Mouse (Mus musculus): ENCODE data around the gene Ubac2. TPM values are rescaled to one million over a fixed set of nuclear protein-coding genes. Genes with fewer than 3 reads are reported as not detected.

Gene Ubac2
- total and polyA plus RNA-seq, 2 experiments from 2014 or later: 39.4 to 66.8 TPM

- peaks cover 9% of the 10 kb centered on the region; the same call in 1 of the 2 replicates for H3K4me1 ChIP-seq (ENCODE audit: control insufficient read depth, insufficient read depth)
- TF ChIP-seq CTCF (IDR thresholded peaks at IDR 0.05; ENCODE audit: low read depth): no peak
- no peak for TF ChIP-seq EP300 (IDR thresholded peaks at IDR 0.05; ENCODE audit: low read depth)
- WGBS: 19% methylated on average over 3 of the region's 3 CpGs
- H3K27me3 ChIP-seq (ENCODE audit: control insufficient read depth, insufficient read depth, low read length): no peaks in the 10 kb centered on the region
- 0 out of 2 replicates have a peak, but pooled peaks cover 6% of the 10 kb centered on the region for H3K9me3 ChIP-seq (replicated peaks; ENCODE audit: control insufficient read depth, low read length)
- no peak overlapping the region for H3K4me3 ChIP-seq (ENCODE audit: low read depth, low read length)
- 0 out of 2 replicates have a peak, but pooled peaks cover 3% of the 10 kb centered on the region for H3K36me3 ChIP-seq (replicated peaks; ENCODE audit: control insufficient read depth, insufficient read depth, low read length)
- no peak overlapping the region for H3K9ac ChIP-seq (replicated peaks; ENCODE audit: low read depth, low read length)
- no peak overlapping the region for H3K27ac ChIP-seq (ENCODE audit: low read depth)
- DNase-seq (ENCODE audit: low spot score): no peak
- no peak overlapping the region for H3K4me2 ChIP-seq (ENCODE audit: low read depth, low read length)
- no peak for ATAC-seq (ENCODE audit: insufficient read depth, low read depth)
Measured at GRCm38 (mm10) chr14:121939582-121939981, 61.2 kb downstream of the Ubac2 start.

GRCm38 (mm10) chr14:121946131-121946530 is 67.7 kb downstream of the Ubac2 start:
- H3K9ac ChIP-seq (replicated peaks; ENCODE audit: low read depth, low read length): no peak overlapping the region
- no peaks in the 10 kb centered on the region for H3K36me3 ChIP-seq (replicated peaks; ENCODE audit: control insufficient read depth, insufficient read depth, low read length)
- H3K27ac ChIP-seq (ENCODE audit: low read depth): no peak overlapping the region
- H3K4me2 ChIP-seq (ENCODE audit: low read depth, low read length): no peak overlapping the region
- H3K4me1 ChIP-seq (ENCODE audit: control insufficient read depth, insufficient read depth): no peaks in the 10 kb centered on the region
- 80% methylated on average over 5 of the region's 5 CpGs for WGBS
- DNase-seq (ENCODE audit: low spot score) (no peak), ATAC-seq (ENCODE audit: insufficient read depth, low read depth) (no peak)
- TF ChIP-seq EP300 (IDR thresholded peaks at IDR 0.05; ENCODE audit: low read depth): no peak
- H3K4me3 ChIP-seq (ENCODE audit: low read depth, low read length): no peak overlapping the region
- H3K9me3 ChIP-seq (replicated peaks; ENCODE audit: control insufficient read depth, low read length): no peaks in the 10 kb centered on the region
- H3K27me3 ChIP-seq (ENCODE audit: control insufficient read depth, insufficient read depth, low read length): no peaks in the 10 kb centered on the region

- ATAC-seq (ENCODE audit: insufficient read depth, low read depth) (no peak), DNase-seq (ENCODE audit: low spot score) (no peak)
- H3K9me3 ChIP-seq (replicated peaks; ENCODE audit: control insufficient read depth, low read length): no peaks in the 10 kb centered on the region
- no peaks in the 10 kb centered on the region for H3K27me3 ChIP-seq (ENCODE audit: control insufficient read depth, insufficient read depth, low read length)
- 79% methylated on average over 8 of the region's 8 CpGs for WGBS
- H3K4me3 ChIP-seq (ENCODE audit: low read depth, low read length): no peak overlapping the region
- no peak overlapping the region for H3K9ac ChIP-seq (replicated peaks; ENCODE audit: low read depth, low read length)
- no peaks in the 10 kb centered on the region for H3K4me1 ChIP-seq (ENCODE audit: control insufficient read depth, insufficient read depth)
- H3K27ac ChIP-seq (ENCODE audit: low read depth): no peak overlapping the region
- no peaks in the 10 kb centered on the region for H3K36me3 ChIP-seq (replicated peaks; ENCODE audit: control insufficient read depth, insufficient read depth, low read length)
- TF ChIP-seq CTCF (IDR thresholded peaks at IDR 0.05; ENCODE audit: low read depth) (no peak), EP300 (IDR thresholded peaks at IDR 0.05; ENCODE audit: low read depth) (no peak)
- H3K4me2 ChIP-seq (ENCODE audit: low read depth, low read length): no peak overlapping the region
Measured at GRCm38 (mm10) chr14:121946728-121947127, 68.3 kb downstream of the Ubac2 start.

DNA sequence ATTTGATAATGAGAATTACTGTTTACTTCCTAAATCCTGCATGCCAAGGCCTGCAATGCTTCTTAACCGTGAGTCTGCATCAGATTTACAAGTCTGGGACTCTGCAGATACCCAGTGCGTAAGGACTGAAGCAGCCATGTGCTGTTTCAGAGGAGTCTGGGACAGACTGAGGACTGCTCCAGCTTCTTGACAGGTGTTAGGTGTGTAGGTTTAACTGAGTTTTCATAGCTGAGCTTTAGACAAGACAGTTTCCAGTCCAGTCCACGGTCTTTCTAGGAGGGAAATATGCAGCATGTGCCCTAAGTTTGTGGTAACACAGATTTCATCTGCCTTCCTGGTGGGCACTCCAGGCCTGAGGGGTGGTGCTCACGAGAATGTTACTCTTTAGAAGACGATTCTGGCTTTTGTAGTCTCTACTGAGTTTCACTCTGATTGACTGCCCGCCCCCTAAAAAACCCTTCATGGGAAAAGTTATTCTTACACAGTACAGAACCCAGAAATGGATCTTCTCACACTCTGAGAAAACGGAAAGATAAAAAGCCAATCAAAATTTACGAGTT is 68.9 kb downstream of the Ubac2 start:
- no peak for TF ChIP-seq CTCF (IDR thresholded peaks at IDR 0.05; ENCODE audit: low read depth)
- WGBS: 78% methylated on average over 8 of the region's 8 CpGs
- no peak for DNase-seq (ENCODE audit: low spot score)

DNA sequence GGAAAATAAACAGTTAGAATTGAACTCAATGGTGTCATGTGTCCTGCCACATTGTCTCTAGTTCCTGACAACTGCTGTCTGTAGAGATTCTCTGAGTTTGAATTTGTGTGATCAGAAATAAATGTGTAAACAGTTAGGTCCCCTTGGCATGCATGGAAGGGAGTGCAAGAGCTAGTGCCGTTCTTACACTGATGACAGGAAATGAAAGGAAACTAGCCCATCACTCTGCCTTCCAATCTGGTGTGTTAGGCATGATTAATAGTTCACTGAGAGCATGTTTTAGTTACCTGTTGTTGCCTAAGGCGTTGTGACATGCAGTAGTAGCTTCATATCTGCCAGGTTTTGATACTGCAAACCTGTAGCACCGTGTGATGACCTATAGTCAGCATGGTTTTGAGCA is 69.5 kb downstream of the Ubac2 start:
- H3K4me1 ChIP-seq (ENCODE audit: control insufficient read depth, insufficient read depth): no peaks in the 10 kb centered on the region
- H3K4me2 ChIP-seq (ENCODE audit: low read depth, low read length): no peak overlapping the region
- no peak overlapping the region for H3K9ac ChIP-seq (replicated peaks; ENCODE audit: low read depth, low read length)
- 77% methylated on average over 3 of the region's 3 CpGs for WGBS
- no peak for ATAC-seq (ENCODE audit: insufficient read depth, low read depth)
- H3K9me3 ChIP-seq (replicated peaks; ENCODE audit: control insufficient read depth, low read length): no peaks in the 10 kb centered on the region
- H3K27me3 ChIP-seq (ENCODE audit: control insufficient read depth, insufficient read depth, low read length): no peaks in the 10 kb centered on the region
- H3K4me3 ChIP-seq (ENCODE audit: low read depth, low read length): no peak overlapping the region
- DNase-seq (ENCODE audit: low spot score): no peak
- no peak for TF ChIP-seq CTCF (IDR thresholded peaks at IDR 0.05; ENCODE audit: low read depth)
- no peak for TF ChIP-seq EP300 (IDR thresholded peaks at IDR 0.05; ENCODE audit: low read depth)
- H3K36me3 ChIP-seq (replicated peaks; ENCODE audit: control insufficient read depth, insufficient read depth, low read length): no peaks in the 10 kb centered on the region
- no peak overlapping the region for H3K27ac ChIP-seq (ENCODE audit: low read depth)

More for the DNA sequence above, 68.9 kb downstream of the Ubac2 start:
- no peaks in the 10 kb centered on the region for H3K36me3 ChIP-seq (replicated peaks; ENCODE audit: control insufficient read depth, insufficient read depth, low read length)
- no peaks in the 10 kb centered on the region for H3K9me3 ChIP-seq (replicated peaks; ENCODE audit: control insufficient read depth, low read length)
- ATAC-seq (ENCODE audit: insufficient read depth, low read depth): no peak
- H3K4me1 ChIP-seq (ENCODE audit: control insufficient read depth, insufficient read depth): no peaks in the 10 kb centered on the region
- H3K4me3 ChIP-seq (ENCODE audit: low read depth, low read length): no peak overlapping the region
- H3K27ac ChIP-seq (ENCODE audit: low read depth): no peak overlapping the region
- no peak overlapping the region for H3K9ac ChIP-seq (replicated peaks; ENCODE audit: low read depth, low read length)
- H3K27me3 ChIP-seq (ENCODE audit: control insufficient read depth, insufficient read depth, low read length): no peaks in the 10 kb centered on the region
- H3K4me2 ChIP-seq (ENCODE audit: low read depth, low read length): no peak overlapping the region

DNA sequence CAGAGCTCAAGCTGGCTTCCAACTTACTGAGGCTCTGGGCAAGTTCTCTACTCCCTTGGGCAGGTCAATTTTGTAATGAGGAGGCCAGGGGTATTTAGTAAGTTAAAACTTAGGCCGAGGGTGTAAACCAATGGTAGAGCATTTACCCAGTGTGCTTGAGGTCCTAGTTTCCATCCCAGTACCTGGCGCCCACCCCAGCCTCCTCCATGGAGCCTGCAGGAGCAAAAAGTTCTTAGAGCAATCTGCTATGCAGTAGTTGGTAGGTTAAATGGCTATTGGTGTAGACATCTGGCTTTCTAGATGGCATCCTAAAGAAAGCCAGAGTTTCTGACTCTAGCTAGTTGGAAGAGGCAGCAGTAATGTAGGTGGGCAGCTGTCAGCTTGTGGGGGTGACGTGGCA is 71.0 kb downstream of the Ubac2 start:
- WGBS: 97% methylated on average over 3 of the region's 3 CpGs
- no peaks in the 10 kb centered on the region for H3K27me3 ChIP-seq (ENCODE audit: control insufficient read depth, insufficient read depth, low read length)
- no peaks in the 10 kb centered on the region for H3K4me1 ChIP-seq (ENCODE audit: control insufficient read depth, insufficient read depth)
- DNase-seq (ENCODE audit: low spot score) (no peak), ATAC-seq (ENCODE audit: insufficient read depth, low read depth) (no peak)
- no peak overlapping the region for H3K27ac ChIP-seq (ENCODE audit: low read depth)
- no peaks in the 10 kb centered on the region for H3K9me3 ChIP-seq (replicated peaks; ENCODE audit: control insufficient read depth, low read length)
- no peak overlapping the region for H3K4me2 ChIP-seq (ENCODE audit: low read depth, low read length)
- no peak overlapping the region for H3K4me3 ChIP-seq (ENCODE audit: low read depth, low read length)
- no peak for TF ChIP-seq EP300 (IDR thresholded peaks at IDR 0.05; ENCODE audit: low read depth)
- no peak for TF ChIP-seq CTCF (IDR thresholded peaks at IDR 0.05; ENCODE audit: low read depth)
- H3K9ac ChIP-seq (replicated peaks; ENCODE audit: low read depth, low read length): no peak overlapping the region
- no peaks in the 10 kb centered on the region for H3K36me3 ChIP-seq (replicated peaks; ENCODE audit: control insufficient read depth, insufficient read depth, low read length)
